Mouse (Mus musculus): ENCODE results near the gene March5.

March5 gene

DNA sequence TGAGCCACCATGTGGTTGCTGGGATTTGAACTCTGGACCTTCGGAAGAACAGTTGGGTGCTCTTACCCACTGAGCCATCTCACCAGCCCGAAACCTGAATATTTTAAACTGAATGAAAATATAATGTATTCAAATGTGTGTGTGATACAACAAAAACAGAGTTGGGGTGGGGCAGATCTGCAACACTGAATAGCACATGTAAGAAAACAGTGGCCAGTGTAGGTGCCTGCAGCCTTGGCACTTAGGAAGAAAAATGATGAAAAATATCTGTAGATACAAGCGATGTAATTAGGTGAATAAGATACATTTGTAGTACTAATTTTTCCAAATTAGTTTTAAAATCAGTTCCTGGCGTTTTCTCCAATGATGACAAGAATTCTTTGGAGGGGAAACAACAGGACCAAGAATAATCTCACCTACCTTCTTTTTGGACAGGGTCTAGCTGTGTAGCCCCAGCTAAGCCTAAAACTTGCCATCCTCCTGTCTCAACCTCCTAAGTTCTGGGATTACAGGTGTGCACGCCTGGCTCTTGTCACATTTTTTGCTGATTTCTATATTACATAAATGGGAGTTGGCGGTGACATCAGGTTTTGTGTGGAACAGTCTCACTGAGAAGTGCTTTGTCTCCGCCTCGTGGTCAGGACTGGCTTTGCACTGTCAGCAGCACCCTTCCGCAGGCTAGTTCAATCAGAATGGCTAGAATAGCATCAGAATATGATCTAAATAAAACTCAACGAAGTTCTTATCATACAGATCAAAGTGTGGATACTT lies 58.2 kb downstream of the March5 start:
- peak; percentile 93 to 94 for DNase-seq

DNA sequence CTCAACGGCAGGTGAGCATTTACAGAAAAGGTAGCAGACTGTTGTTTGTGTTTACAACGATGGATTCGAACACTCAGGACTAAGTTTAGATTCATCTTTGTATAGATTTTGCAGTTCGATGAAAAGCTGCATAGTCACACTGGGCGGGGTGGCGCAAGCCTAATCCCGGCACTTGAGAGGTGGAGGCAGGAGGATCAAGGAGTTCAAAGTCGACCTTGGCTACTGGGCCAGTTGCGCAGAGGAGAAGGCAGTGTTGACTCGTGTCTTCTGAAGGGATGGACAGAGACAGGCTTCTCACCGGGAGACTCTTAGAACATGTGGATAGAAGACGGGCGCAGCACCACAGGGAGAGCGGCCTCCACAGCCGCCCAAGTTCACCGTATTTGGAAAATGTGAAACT lies 61.8 kb downstream of the March5 start:
- no peak for DNase-seq
